Mouse (Mus musculus) heart, postnatal 0 days (tissue): ENCODE measurements at regions not wholly inside any gene's neighbourhood (a gene's known extent, or its start where the extent isn't known, plus 50 kb on each side); places are given as distances from the start of the nearest gene placed in this dataset.

Experiments
- ATAC-seq: fragments of 200-750 bp; cut with Nextera tagmentation; 2 replicates; pipeline ENCODE4 v1.8.0; 2017; ENCODE audit warnings: low read depth, moderate number of reproducible peaks, moderate library complexity; ENCODE audit not compliant: insufficient read depth
- DNase-seq: peaks from one replicate; pipeline ENCODE4 v3.0.0-alpha.2; 2016; ENCODE audit warnings: low spot score
- H3K27ac ChIP-seq: fragments of 300-500 bp; sonication (generic); 2 replicates; pipeline ENCODE4 v1.5.1; 2014; ENCODE audit warnings: low read depth, mild to moderate bottlenecking
- H3K27me3 ChIP-seq: fragments of 300-500 bp; sonication (generic); 2 replicates; pipeline ENCODE4 v1.6.1; 2014; ENCODE audit warnings: low read length, mixed read lengths; ENCODE audit not compliant: control insufficient read depth, insufficient read depth
- H3K36me3 ChIP-seq: fragments of 300-500 bp; sonication (generic); replicated peaks from 2 replicates; pipeline ENCODE4 v1.6.1; 2014; ENCODE audit warnings: low read length, mixed read lengths; ENCODE audit not compliant: control insufficient read depth, insufficient read depth
- H3K4me1 ChIP-seq: fragments of 300-500 bp; sonication (generic); 2 replicates; pipeline ENCODE4 v1.6.1; 2014; ENCODE audit warnings: antibody characterized with exemption; ENCODE audit not compliant: control insufficient read depth, insufficient read depth
- H3K4me2 ChIP-seq: fragments of 300-500 bp; sonication (generic); 2 replicates; pipeline ENCODE4 v1.6.1; 2014; ENCODE audit warnings: low read depth, mild to moderate bottlenecking, low read length, moderate library complexity
- H3K4me3 ChIP-seq: fragments of 300-500 bp; sonication (generic); 2 replicates; pipeline ENCODE4 v1.5.1; 2014; ENCODE audit warnings: low read depth, low read length
- H3K9ac ChIP-seq: fragments of 300-500 bp; sonication (generic); replicated peaks from 2 replicates; pipeline ENCODE4 v1.6.1; 2014; ENCODE audit warnings: low read depth, low read length, mixed read lengths
- H3K9me3 ChIP-seq: fragments of 300-500 bp; sonication (generic); replicated peaks from 2 replicates; pipeline ENCODE4 v1.6.1; 2016; ENCODE audit warnings: low read length; ENCODE audit not compliant: control insufficient read depth
- CTCF ChIP-seq: IDR thresholded peaks from 2 replicates; pipeline ENCODE4 v1.5.1; 2016; ENCODE audit warnings: antibody characterized with exemption, control low read depth, low read depth
- EP300 ChIP-seq: IDR thresholded peaks from 2 replicates; pipeline ENCODE4 v1.6.1; 2016; ENCODE audit warnings: antibody characterized with exemption, low read depth
- WGBS: fragments of 180-500 bp; shearing (Covaris S2); extraction: QIAGEN DNeasy Blood & Tissue Kit; methylation state at CpG from one replicate; pipeline ENCODE4 v1.1.7; 2014; 5-methylcytosine and 5-hydroxymethylcytosine counted together

DNA sequence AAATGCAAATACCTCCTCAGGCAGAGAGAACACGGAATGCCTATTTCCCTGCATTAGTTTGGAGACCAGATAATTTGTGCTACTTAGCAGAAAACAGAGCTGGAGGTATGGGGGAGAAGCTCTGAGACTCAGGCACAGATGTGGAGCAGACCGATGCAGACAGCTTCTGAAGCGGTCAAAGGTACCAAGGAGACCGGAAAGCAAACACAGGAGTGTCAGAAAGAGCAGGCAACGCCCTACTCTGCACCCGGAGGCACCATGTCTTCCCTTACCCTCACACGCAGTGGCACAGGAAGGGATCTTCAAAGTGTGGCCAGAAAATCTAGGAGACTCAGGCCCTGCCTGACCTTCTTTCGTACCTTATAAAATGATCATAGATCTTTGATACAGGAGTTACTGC lies 98.4 kb upstream of the Rybp start:
- no peak overlapping the region for H3K27ac ChIP-seq
- 54% methylated on average over 8 of the region's 8 CpGs for WGBS
- H3K9me3 ChIP-seq: no peaks in the 10 kb centered on the region
- H3K36me3 ChIP-seq: no peaks in the 10 kb centered on the region
- TF ChIP-seq EP300: no peak
- TF ChIP-seq CTCF: no peak
- H3K4me3 ChIP-seq: no peak overlapping the region
- ATAC-seq: no peak
- H3K4me2 ChIP-seq: no peak overlapping the region
- no peak for DNase-seq
- 0 out of 2 replicates have a peak, but pooled peaks cover 5% of the 10 kb centered on the region for H3K27me3 ChIP-seq
- no peaks in the 10 kb centered on the region for H3K4me1 ChIP-seq
- no peak overlapping the region for H3K9ac ChIP-seq

DNA sequence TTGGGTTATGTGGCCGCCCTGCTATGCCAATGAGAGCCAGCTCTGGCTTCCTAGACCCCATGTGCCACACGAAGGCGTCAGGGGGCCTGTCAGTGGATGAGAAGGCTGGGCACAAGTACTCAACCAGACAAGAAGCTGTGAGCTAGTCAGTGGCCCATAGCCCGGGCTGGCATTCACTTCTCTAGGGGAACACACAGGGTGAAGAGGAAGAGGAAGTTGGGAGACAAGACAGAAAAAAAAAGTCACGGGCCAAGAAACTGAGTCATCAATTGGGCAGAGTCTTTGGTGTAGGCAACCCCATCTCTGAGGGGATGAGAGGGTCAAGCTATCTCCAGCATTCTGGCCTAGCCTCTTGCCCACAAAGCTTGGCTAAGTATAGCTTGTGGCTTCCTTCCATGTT lies 93.8 kb upstream of the Rybp start:
- 67% methylated on average over 5 of the region's 5 CpGs for WGBS
- Histone ChIP-seq H3K4me3 (no peak overlapping the region), H3K9me3 (no peaks in the 10 kb centered on the region), H3K27me3 (0 out of 2 replicates have a peak, but pooled peaks cover 6% of the 10 kb centered on the region), H3K9ac (no peak overlapping the region), H3K4me1 (no peaks in the 10 kb centered on the region), H3K4me2 (no peak overlapping the region), H3K36me3 (no peaks in the 10 kb centered on the region), H3K27ac (no peak overlapping the region)
- TF ChIP-seq CTCF (no peak), EP300 (no peak)
- ATAC-seq (no peak), DNase-seq (no peak)

- no peak overlapping the region for H3K27ac ChIP-seq
- TF ChIP-seq CTCF (no peak), EP300 (no peak)
- H3K36me3 ChIP-seq: no peaks in the 10 kb centered on the region
- no peaks in the 10 kb centered on the region for H3K9me3 ChIP-seq
- 0 out of 2 replicates have a peak, but pooled peaks cover 6% of the 10 kb centered on the region for H3K27me3 ChIP-seq
- ATAC-seq: no peak
- H3K4me3 ChIP-seq: no peak overlapping the region
- no peak overlapping the region for H3K9ac ChIP-seq
- no peak for DNase-seq
- WGBS: 26% methylated on average over 6 of the region's 6 CpGs
- no peaks in the 10 kb centered on the region for H3K4me1 ChIP-seq
- no peak overlapping the region for H3K4me2 ChIP-seq
These were observed 93.3 kb upstream of the Rybp start for GRCm38 (mm10) chr6:100380536-100380935.

DNA sequence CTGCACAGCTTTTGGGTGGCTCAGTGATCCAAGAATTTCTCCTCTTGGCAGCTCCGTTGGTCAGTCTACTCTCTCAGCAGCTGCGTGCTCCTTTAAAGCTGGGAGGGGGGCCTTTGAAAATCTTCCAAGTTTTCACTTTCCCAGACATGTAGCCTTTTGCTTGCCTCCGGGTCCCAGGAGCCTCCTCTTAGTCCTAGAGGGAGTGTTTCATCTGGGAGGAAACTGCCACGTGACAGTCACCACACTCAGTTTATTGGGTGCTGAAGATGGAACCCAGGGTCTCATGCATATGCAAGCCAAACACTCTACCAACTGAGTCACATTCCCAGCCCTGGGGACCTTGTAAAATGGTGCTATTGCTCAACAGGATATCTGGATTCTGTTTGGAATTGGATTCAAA lies 92.5 kb upstream of the Rybp start:
- WGBS: 55% methylated on average over 4 of the region's 4 CpGs
- H3K36me3 ChIP-seq: no peaks in the 10 kb centered on the region
- no peak overlapping the region for H3K4me3 ChIP-seq
- H3K9ac ChIP-seq: no peak overlapping the region
- no peaks in the 10 kb centered on the region for H3K4me1 ChIP-seq
- H3K27me3 ChIP-seq: 0 out of 2 replicates have a peak, but pooled peaks cover 6% of the 10 kb centered on the region
- DNase-seq (no peak), ATAC-seq (no peak)
- H3K4me2 ChIP-seq: no peak overlapping the region
- no peak overlapping the region for H3K27ac ChIP-seq
- H3K9me3 ChIP-seq: no peaks in the 10 kb centered on the region
- TF ChIP-seq CTCF (no peak), EP300 (no peak)

GRCm38 (mm10) chr6:100378533-100378874 lies 91.2 kb upstream of the Rybp start:
- no peak for TF ChIP-seq EP300
- TF ChIP-seq CTCF: no peak
- DNase-seq: peak; percentile 9
- Histone ChIP-seq H3K4me3 (no peak overlapping the region), H3K9ac (no peak overlapping the region), H3K4me1 (no peaks in the 10 kb centered on the region), H3K36me3 (no peaks in the 10 kb centered on the region), H3K4me2 (no peak overlapping the region), H3K27me3 (0 out of 2 replicates have a peak, but pooled peaks cover 6% of the 10 kb centered on the region), H3K9me3 (no peaks in the 10 kb centered on the region), H3K27ac (no peak overlapping the region)
- no peak for ATAC-seq
- WGBS: 61% methylated on average over 4 of the region's 4 CpGs

GRCm38 (mm10) chr6:100377828-100378532 lies 90.7 kb upstream of the Rybp start:
- no peak overlapping the region for H3K27ac ChIP-seq
- H3K9ac ChIP-seq: no peak overlapping the region
- 42% methylated on average over 6 of the region's 6 CpGs for WGBS
- TF ChIP-seq EP300: no peak
- no peak for TF ChIP-seq CTCF
- H3K4me3 ChIP-seq: no peak overlapping the region
- H3K9me3 ChIP-seq: no peaks in the 10 kb centered on the region
- no peak overlapping the region for H3K4me2 ChIP-seq
- no peak for DNase-seq
- H3K27me3 ChIP-seq: 0 out of 2 replicates have a peak, but pooled peaks cover 9% of the 10 kb centered on the region
- H3K4me1 ChIP-seq: no peaks in the 10 kb centered on the region
- no peaks in the 10 kb centered on the region for H3K36me3 ChIP-seq
- ATAC-seq: no peak
